ENCODE assay signal across 27 mouse cellular contexts in genomic region chrX:85329474-85330225, GRCm38 (mm10).
A peak's percentile ranks its signal among the peaks of the same experiment; 100 is the strongest.
DNase-seq lines count a peak whose midpoint lies in the region; ATAC-seq and TF ChIP-seq lines count a peak whose summit lies in the region.
"Had no signal": no experiment of that assay in that cellular context is flagged by ENCODE, and none has a peak within 500 bp of the region (broad histone marks: within the 10 kb centered on the region; RNA-seq: fewer than 3 reads in every experiment).

No protein-coding gene starts in this region.

- no peak for TF ChIP-seq RAD21 in CH12.LX (IDR thresholded peaks at IDR 0.05; ENCODE audit: low read depth, low read length)

- no peaks in the 10 kb centered on the region for H3K4me1 ChIP-seq in liver, postnatal 0 days (ENCODE audit: insufficient read depth)
- peaks cover 3 to 21% of the 10 kb centered on the region in 2 experiments; a peak in 3 of 4 replicates for H3K4me1 ChIP-seq in CH12.LX (ENCODE audit: control insufficient read depth in 1 of 2, insufficient read depth in 2 of 2)
- no peaks in the 10 kb centered on the region for H3K4me1 ChIP-seq in lung, postnatal 0 days (ENCODE audit: insufficient read depth, low read depth, low read length)
- H3K4me1 ChIP-seq: heart, embryonic 13.5 days; hindbrain, embryonic 12.5 days; limb, embryonic 12.5 days; midbrain, embryonic 15.5 days; neural tube, embryonic 13.5 days; stomach, embryonic 15.5 days had no signal

- no peaks in the 10 kb centered on the region for H3K36me3 ChIP-seq in liver, postnatal 0 days (replicated peaks; ENCODE audit: insufficient read depth, low read length)
- H3K36me3 ChIP-seq in CH12.LX (replicated peaks in 1 of 2; ENCODE audit: control insufficient read depth in 1 of 2, insufficient read depth in 1 of 2, low read length in 1 of 2): no peaks in the 10 kb centered on the region
- no peaks in the 10 kb centered on the region for H3K36me3 ChIP-seq in lung, postnatal 0 days (ENCODE audit: insufficient read depth, low read length)
- H3K36me3 ChIP-seq: heart, embryonic 13.5 days; hindbrain, embryonic 12.5 days; limb, embryonic 12.5 days; midbrain, embryonic 15.5 days; neural tube, embryonic 13.5 days; stomach, embryonic 15.5 days had no signal

- no peak for TF ChIP-seq EP300 in liver, postnatal 0 days (IDR thresholded peaks at IDR 0.05; ENCODE audit: low read depth)
- peak; percentile 64 for TF ChIP-seq EP300 in CH12.LX (IDR thresholded peaks at IDR 0.05; ENCODE audit: low read length)
- no peak for TF ChIP-seq EP300 in lung, postnatal 0 days (IDR thresholded peaks at IDR 0.05)

- H3K27ac ChIP-seq in liver, postnatal 0 days (ENCODE audit: low read depth): no peak overlapping the region
- H3K27ac ChIP-seq in CH12.LX (ENCODE audit: insufficient read depth, low read depth): peak overlapping the region; percentile 71
- no peak overlapping the region for H3K27ac ChIP-seq in lung, postnatal 0 days (ENCODE audit: low read length)
- H3K27ac ChIP-seq: heart, adult 2 months; heart, embryonic 13.5 days; hindbrain, embryonic 12.5 days; layer of hippocampus, adult 2 months; limb, embryonic 12.5 days; midbrain, embryonic 15.5 days; neural tube, embryonic 13.5 days; stomach, embryonic 15.5 days had no signal

- ATAC-seq in liver, postnatal 0 days: no peak
- ATAC-seq in erythroblast, adult 5-6 weeks (replicated peaks; ENCODE audit: low FRiP score, poor library complexity, severe bottlenecking): peak; percentile 74
- no peak for ATAC-seq in lung, postnatal 0 days
- ATAC-seq: forebrain, postnatal 0 days; intestine, postnatal 0 days; midbrain, embryonic 15.5 days; Patski had no signal

- TF ChIP-seq CTCF in liver, postnatal 0 days (IDR thresholded peaks at IDR 0.05; ENCODE audit: low read depth): no peak
- TF ChIP-seq CTCF in CH12.LX (conservative IDR thresholded peaks at IDR 0.05 in 1 of 2, IDR thresholded peaks at IDR 0.05 in 1 of 2; ENCODE audit: low read depth in 2 of 2, low read length in 2 of 2): no peak
- no peak for TF ChIP-seq CTCF in lung, postnatal 0 days (IDR thresholded peaks at IDR 0.05)

- WGBS in liver, postnatal 0 days (ENCODE audit: insufficient replicate concordance): 62% methylated on average over 6 of the region's 6 CpGs
- 68% methylated on average over 6 of the region's 6 CpGs for WGBS in lung, postnatal 0 days

- H3K4me3 ChIP-seq in liver, postnatal 0 days (ENCODE audit: low read depth, low read length): no peak overlapping the region
- H3K4me3 ChIP-seq in CH12.LX (replicated peaks in 1 of 3; ENCODE audit: low read depth in 2 of 3, low read length in 2 of 3, poor library complexity in 1 of 3): no peak overlapping the region
- no peak overlapping the region for H3K4me3 ChIP-seq in lung, postnatal 0 days (ENCODE audit: low read depth, low read length)
- H3K4me3 ChIP-seq: heart, adult 2 months; heart, embryonic 13.5 days; hindbrain, embryonic 12.5 days; layer of hippocampus, adult 2 months; limb, embryonic 12.5 days; midbrain, embryonic 15.5 days; myocyte; neural tube, embryonic 13.5 days; stomach, embryonic 15.5 days had no signal

- no peaks in the 10 kb centered on the region for H3K79me2 ChIP-seq in CH12.LX (replicated peaks; ENCODE audit: control insufficient read depth, extremely low read depth, insufficient read depth, poor library complexity, severe bottlenecking)

- DNase-seq in liver: peak; percentile 52
- no peak for DNase-seq in liver, postnatal 0 days
- DNase-seq in CH12.LX (ENCODE audit: extremely low read depth): peak; percentile 68
- DNase-seq in right cerebral cortex, postnatal 10 days (ENCODE audit: low spot score in 2 of 2): no peak
- no peak for DNase-seq in lung, postnatal 0 days (ENCODE audit: low spot score)
- no peak for DNase-seq in retina, embryonic 14.5 days (ENCODE audit: low spot score)
- DNase-seq: adrenal gland, postnatal 10 days; cerebellum, adult 11 months; cerebellum, postnatal 14 days; forebrain, postnatal 0 days; gastrocnemius, postnatal 25 days; heart, adult 2 months; kidney, postnatal 25 days; lung, adult 2 months; lung, postnatal 4 days; right cerebral cortex, adult 18-20 months had no signal

- H3K27me3 ChIP-seq in liver, postnatal 0 days (ENCODE audit: insufficient read depth, low read length): no peaks in the 10 kb centered on the region
- no peaks in the 10 kb centered on the region for H3K27me3 ChIP-seq in CH12.LX (replicated peaks)
- H3K27me3 ChIP-seq in lung, postnatal 0 days (replicated peaks; ENCODE audit: insufficient read depth, low read length): no peaks in the 10 kb centered on the region
- H3K27me3 ChIP-seq: heart, embryonic 13.5 days; hindbrain, embryonic 12.5 days; midbrain, embryonic 15.5 days; neural tube, embryonic 13.5 days; stomach, embryonic 15.5 days had no signal

- H3K9ac ChIP-seq in liver, postnatal 0 days (replicated peaks): no peak overlapping the region
- no peak overlapping the region for H3K9ac ChIP-seq in CH12.LX (ENCODE audit: insufficient read depth, low read depth)
- H3K9ac ChIP-seq in lung, postnatal 0 days (replicated peaks; ENCODE audit: low read depth): no peak overlapping the region
- H3K9ac ChIP-seq: forebrain, postnatal 0 days; heart, embryonic 13.5 days; hindbrain, embryonic 12.5 days; limb, embryonic 12.5 days; midbrain, embryonic 15.5 days; neural tube, embryonic 13.5 days; stomach, embryonic 15.5 days had no signal

- no peak for TF ChIP-seq POLR2A in CH12.LX (IDR thresholded peaks at IDR 0.05; ENCODE audit: low read depth, low read length)

- in situ Hi-C loops in CH12.LX (cut with MboI; ENCODE audit: low pct_ligation_motif_present, low pct_unique_long_range_greater_than_20kb, low sequenced_read_pairs): no loop called here

- dilution Hi-C loops in CH12.LX (cut with MboI; ENCODE audit: extremely low pct_ligation_motif_present, extremely low pct_unique_long_range_greater_than_20kb, low sequenced_read_pairs): no loop called here

- H3K4me2 ChIP-seq in liver, postnatal 0 days (ENCODE audit: low read depth, low read length): no peak overlapping the region
- no peak overlapping the region; the same call in 1 of the 2 replicates for H3K4me2 ChIP-seq in CH12.LX (ENCODE audit: insufficient read depth, low read depth, poor library complexity, severe bottlenecking)
- no peak overlapping the region for H3K4me2 ChIP-seq in lung, postnatal 0 days (replicated peaks; ENCODE audit: low read depth, low read length)
- H3K4me2 ChIP-seq: heart, embryonic 13.5 days; hindbrain, embryonic 12.5 days; limb, embryonic 12.5 days; midbrain, embryonic 15.5 days; neural tube, embryonic 13.5 days; stomach, embryonic 15.5 days had no signal

- no peaks in the 10 kb centered on the region for H3K9me3 ChIP-seq in liver, postnatal 0 days (ENCODE audit: low read length)
- no peaks in the 10 kb centered on the region for H3K9me3 ChIP-seq in CH12.LX (replicated peaks; ENCODE audit: low read length)
- no peaks in the 10 kb centered on the region for H3K9me3 ChIP-seq in lung, postnatal 0 days (ENCODE audit: low read length)
- H3K9me3 ChIP-seq: heart, embryonic 13.5 days; hindbrain, embryonic 12.5 days; limb, embryonic 12.5 days; midbrain, embryonic 15.5 days; neural tube, embryonic 13.5 days; stomach, embryonic 15.5 days had no signal

TF ChIP-seq in CH12.LX, 34 proteins besides CTCF, POLR2A, EP300 and RAD21 (continues in another document):
- TF ChIP-seq ETS1 (conservative IDR thresholded peaks at IDR 0.05; ENCODE audit: low read depth, low read length) (peak; percentile 29; the same call in 1 of the 2 replicates), E2F4 (IDR thresholded peaks at IDR 0.05; ENCODE audit: insufficient replicate concordance, low read depth, low read length) (no peak), TBP (conservative IDR thresholded peaks at IDR 0.05; ENCODE audit: low read depth, low read length) (0 out of 2 replicates have a peak, but pooled peaks have one; percentile 24), CHD1 (IDR thresholded peaks at IDR 0.05; ENCODE audit: low read depth, low read length) (no peak), SIN3A (IDR thresholded peaks at IDR 0.05; ENCODE audit: low read length) (no peak), MEF2A (IDR thresholded peaks at IDR 0.05; ENCODE audit: borderline replicate concordance, low read depth, low read length) (0 out of 2 replicates have a peak, but pooled peaks have one; percentile 31), MXI1 (IDR thresholded peaks at IDR 0.05; ENCODE audit: low read depth, low read length) (no peak), BHLHE40 (IDR thresholded peaks at IDR 0.05; ENCODE audit: low read depth, low read length) (peak; percentile 83), UBTF (IDR thresholded peaks at IDR 0.05; ENCODE audit: low read depth, low read length) (no peak), MYC (IDR thresholded peaks at IDR 0.05; ENCODE audit: low read depth, low read length) (peak; percentile 60; the same call in 1 of the 2 replicates), SMC3 (IDR thresholded peaks at IDR 0.05; ENCODE audit: low read depth, low read length) (no peak), ZC3H11A (IDR thresholded peaks at IDR 0.05; ENCODE audit: low read depth, low read length) (no peak), ELF1 (IDR thresholded peaks at IDR 0.05; ENCODE audit: low read depth, low read length) (no peak), IRF4 (IDR thresholded peaks at IDR 0.05; ENCODE audit: low read depth, low read length) (peak; percentile 41; the same call in 1 of the 2 replicates), CHD2 (IDR thresholded peaks at IDR 0.05; ENCODE audit: low read length) (no peak), KAT2A (IDR thresholded peaks at IDR 0.05; ENCODE audit: insufficient replicate concordance, low read length) (no peak), ZMIZ1 (IDR thresholded peaks at IDR 0.05; ENCODE audit: low read depth, low read length) (no peak), JUND (conservative IDR thresholded peaks at IDR 0.05; ENCODE audit: low read depth, low read length) (peak; percentile 54), NELFE (IDR thresholded peaks at IDR 0.05; ENCODE audit: low read depth, low read length) (no peak), MAX (IDR thresholded peaks at IDR 0.05; ENCODE audit: low read length) (peak; percentile 42; the same call in 1 of the 2 replicates), NRF1 (IDR thresholded peaks at IDR 0.05; ENCODE audit: low read depth, low read length) (no peak), RCOR1 (conservative IDR thresholded peaks at IDR 0.05; ENCODE audit: low read depth, low read length) (no peak), ZNF384 (IDR thresholded peaks at IDR 0.05; ENCODE audit: low read depth, low read length) (peak; percentile 77), USF1 (IDR thresholded peaks at IDR 0.05; ENCODE audit: low read depth, low read length) (no peak), PAX5 (IDR thresholded peaks at IDR 0.05; ENCODE audit: low read length) (no peak), POLR2AphosphoS2 (IDR thresholded peaks at IDR 0.05; ENCODE audit: low read depth, low read length) (no peak), MAZ (IDR thresholded peaks at IDR 0.05; ENCODE audit: low read depth, low read length) (no peak), HCFC1 (IDR thresholded peaks at IDR 0.05; ENCODE audit: low read depth, low read length) (no peak), TCF12 (IDR thresholded peaks at IDR 0.05; ENCODE audit: low read depth, low read length) (no peak)

Comparison
In these comparisons a context has a peak if more than half of its experiments do, and no peak if none do; other contexts are left out.
1. DNase-seq: peak in liver (single experiment) and CH12.LX (single experiment); none in liver, postnatal 0 days (single experiment), right cerebral cortex, postnatal 10 days (0 of 2), lung, postnatal 0 days (single experiment) and retina, embryonic 14.5 days (single experiment).